Mouse (Mus musculus) C2C12 (cell line): ENCODE data around the gene Gpr61. TPM values are rescaled to one million over a fixed set of nuclear protein-coding genes. Genes with fewer than 3 reads are reported as not detected.

Experiments used
- H3K27me3 ChIP-seq: one replicate; pipeline ENCODE4 v1.6.1; 2011; ENCODE audit not compliant: control insufficient read depth, insufficient read depth, insufficient read length
- H3K36me3 ChIP-seq: one replicate; pipeline ENCODE4 v1.6.1; 2011; ENCODE audit not compliant: control insufficient read depth, insufficient read depth
- H3K4me3 ChIP-seq: one replicate; pipeline ENCODE4 v1.5.1; 2011; ENCODE audit warnings: mild to moderate bottlenecking, control low read depth; ENCODE audit not compliant: poor library complexity, insufficient read depth, severe bottlenecking
- H3K79me2 ChIP-seq: one replicate; pipeline ENCODE4 v1.6.1; 2011; ENCODE audit not compliant: control insufficient read depth, insufficient read depth
- H3K79me3 ChIP-seq: one replicate; pipeline ENCODE4 v1.6.1; 2011; ENCODE audit warnings: low read depth, control low read depth
- H3ac ChIP-seq: one replicate; pipeline ENCODE3; 2011; ENCODE audit warnings: low read depth; ENCODE audit not compliant: control insufficient read depth, insufficient read length
- CEBPB ChIP-seq: IDR thresholded peaks from one replicate; pipeline ENCODE4 v1.6.1; 2011; ENCODE audit warnings: low read depth, mild to moderate bottlenecking, control low read depth, moderate library complexity
- CTCF ChIP-seq: IDR thresholded peaks from one replicate; pipeline ENCODE4 v1.5.1; 2011; ENCODE audit not compliant: control insufficient read depth, insufficient read depth, insufficient read length
- FOSL1 ChIP-seq: IDR thresholded peaks from one replicate; pipeline ENCODE4 v1.8.0; 2011; ENCODE audit warnings: mild to moderate bottlenecking, low read length; ENCODE audit not compliant: poor library complexity, insufficient read depth, severe bottlenecking
- MAX ChIP-seq: IDR thresholded peaks from one replicate; pipeline ENCODE4 v1.6.1; 2011; ENCODE audit warnings: mild to moderate bottlenecking, control low read depth
- MYOD1 ChIP-seq: IDR thresholded peaks from one replicate; pipeline ENCODE4 v1.6.1; 2011; ENCODE audit warnings: low read depth; ENCODE audit not compliant: control insufficient read depth, insufficient read length
- MYOG ChIP-seq: IDR thresholded peaks from one replicate; pipeline ENCODE4 v1.6.1; 2011; ENCODE audit not compliant: control insufficient read depth, insufficient read length; ENCODE audit errors: extremely low read depth
- USF1 ChIP-seq: IDR thresholded peaks from one replicate; pipeline ENCODE4 v1.6.1; 2011; ENCODE audit warnings: low read depth, mild to moderate bottlenecking, control low read depth, moderate library complexity
- polyA plus RNA-seq: library from polyadenylated mRNA; unstranded; fragments of >200 nt; fragmentation: generic; extraction: Trizol; gene quantifications from one replicate; pipeline ENCODE4 v1.2.1, GENCODE M21; 2012; ENCODE audit warnings: missing spikeins

Gpr61 gene
- polyA plus RNA-seq, 1 experiment, result 0.01 TPM

GRCm38 (mm10) chr3:108164091-108164490 is 9.4 kb upstream of the Gpr61 start:
- Histone ChIP-seq H3K27me3 (peaks cover 34% of the 10 kb centered on the region), H3K36me3 (no peaks in the 10 kb centered on the region), H3K4me3 (no peak overlapping the region), H3K79me3 (no peaks in the 10 kb centered on the region), H3K79me2 (no peaks in the 10 kb centered on the region), H3ac (no peak overlapping the region)
- TF ChIP-seq CEBPB, result no peak

- TF ChIP-seq FOSL1 (no peak), MAX (no peak), MYOG (no peak), CTCF (no peak), CEBPB (no peak), USF1 (no peak)
- no peaks in the 10 kb centered on the region for H3K36me3 ChIP-seq
- no peak overlapping the region for H3ac ChIP-seq
- H3K4me3 ChIP-seq, result no peak overlapping the region
- H3K79me2 ChIP-seq, result no peaks in the 10 kb centered on the region
- peaks cover 47% of the 10 kb centered on the region for H3K27me3 ChIP-seq
- H3K79me3 ChIP-seq, result no peaks in the 10 kb centered on the region
These were observed 3.8 kb upstream of the Gpr61 start for GRCm38 (mm10) chr3:108158383-108159037.

GRCm38 (mm10) chr3:108152290-108152689 is 2.4 kb downstream of the Gpr61 start:
- TF ChIP-seq MYOD1, result no peak
- no peak for TF ChIP-seq FOSL1
- TF ChIP-seq MYOG, result no peak
- no peak for TF ChIP-seq MAX
- no peak for TF ChIP-seq USF1
- no peak for TF ChIP-seq CEBPB
- TF ChIP-seq CTCF, result no peak
- Histone ChIP-seq H3K4me3 (no peak overlapping the region), H3ac (no peak overlapping the region), H3K27me3 (peaks cover 13% of the 10 kb centered on the region), H3K79me2 (no peaks in the 10 kb centered on the region), H3K79me3 (no peaks in the 10 kb centered on the region), H3K36me3 (no peaks in the 10 kb centered on the region)

- peaks cover 34% of the 10 kb centered on the region for H3K79me2 ChIP-seq
- H3K27me3 ChIP-seq, result no peaks in the 10 kb centered on the region
- no peak for TF ChIP-seq MYOG
- no peak for TF ChIP-seq MAX
- TF ChIP-seq USF1, result no peak
- no peak for TF ChIP-seq CEBPB
- no peak for TF ChIP-seq MYOD1
- TF ChIP-seq CTCF, result peak; percentile 66
- no peak for TF ChIP-seq FOSL1
- peaks cover 8% of the 10 kb centered on the region for H3K36me3 ChIP-seq
- no peak overlapping the region for H3K4me3 ChIP-seq
- H3K79me3 ChIP-seq, result peaks cover 30% of the 10 kb centered on the region
- H3ac ChIP-seq, result no peak overlapping the region
These were observed 7.1 kb downstream of the Gpr61 start for GRCm38 (mm10) chr3:108147386-108148235.

- no peak for TF ChIP-seq MYOD1
- no peak for TF ChIP-seq USF1
- TF ChIP-seq FOSL1, result no peak
- TF ChIP-seq MYOG, result no peak
- no peak for TF ChIP-seq CEBPB
- no peak for TF ChIP-seq CTCF
- TF ChIP-seq MAX, result no peak
- peaks cover 10% of the 10 kb centered on the region for H3K36me3 ChIP-seq
- H3K79me3 ChIP-seq, result peaks cover 39% of the 10 kb centered on the region
- peak overlapping the region; percentile 89 for H3ac ChIP-seq
- peaks cover 43% of the 10 kb centered on the region for H3K79me2 ChIP-seq
- H3K4me3 ChIP-seq, result peak overlapping the region; percentile 87
- no peaks in the 10 kb centered on the region for H3K27me3 ChIP-seq
These were observed 8.0 kb downstream of the Gpr61 start for GRCm38 (mm10) chr3:108146671-108147070.
